Mouse (Mus musculus): ENCODE measurements around the gene Nrtn. TPM values are rescaled to one million over a fixed set of nuclear protein-coding genes. Genes with fewer than 3 reads are reported as not detected.

Gene Nrtn
- polyA plus RNA-seq, 1 experiment from 2014 or later: 18.4 TPM

DNA sequence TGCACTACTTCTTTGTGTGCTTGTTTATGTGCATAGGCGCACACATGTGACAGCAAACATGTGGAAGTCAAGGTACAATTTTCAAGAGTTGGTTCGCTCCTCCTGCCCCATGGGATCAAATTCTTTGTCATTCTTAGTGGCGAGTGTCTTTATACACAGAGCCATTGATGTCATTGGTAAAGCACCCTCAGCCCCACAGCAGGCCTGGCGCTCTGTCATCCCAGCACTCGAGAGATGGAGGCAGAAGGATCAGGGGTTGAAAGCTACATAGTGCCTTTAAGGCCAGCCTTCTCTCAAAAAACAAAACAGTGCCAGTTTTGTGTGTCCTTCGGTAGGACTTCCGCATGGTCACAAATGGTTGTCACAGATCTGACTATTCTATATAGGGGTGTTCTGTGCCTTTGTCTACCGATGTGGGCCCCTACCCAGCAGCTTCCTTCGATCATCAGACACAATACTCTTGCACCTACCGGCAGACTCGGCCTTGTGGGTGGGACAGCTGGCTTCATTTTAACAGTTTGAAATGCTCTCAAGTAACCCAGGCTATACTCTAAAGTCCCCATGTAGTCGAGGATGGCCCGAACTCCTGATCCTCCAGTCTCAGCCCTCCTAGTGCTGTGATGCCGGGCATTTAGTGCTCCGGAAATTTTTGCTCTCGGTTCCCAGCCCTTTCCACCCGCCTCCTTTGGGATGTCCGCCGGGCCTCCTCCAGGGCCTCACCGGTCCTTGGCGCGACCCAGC lies 41.2 kb downstream of the Nrtn start:
- Histone ChIP-seq H3K4me3 (peak overlapping the region; percentile 84), H3K27ac (peak overlapping the region; percentile 86), H3K27me3 (no peaks in the 10 kb centered on the region), H3K36me3 (peaks cover 28% of the 10 kb centered on the region), H3K9ac (peak overlapping the region; percentile 87), H3K4me2 (peak overlapping the region; percentile 69), H3K4me1 (peaks cover 35% of the 10 kb centered on the region), H3K9me3 (no peaks in the 10 kb centered on the region)
- 21% methylated on average over 22 of the region's 22 CpGs for WGBS
- peak; percentile 0; the same call in 1 of the 2 replicates for ATAC-seq (ENCODE audit: insufficient number of reproducible peaks, insufficient read depth, low FRiP score, low TSS enrichment, low read depth)

DNA sequence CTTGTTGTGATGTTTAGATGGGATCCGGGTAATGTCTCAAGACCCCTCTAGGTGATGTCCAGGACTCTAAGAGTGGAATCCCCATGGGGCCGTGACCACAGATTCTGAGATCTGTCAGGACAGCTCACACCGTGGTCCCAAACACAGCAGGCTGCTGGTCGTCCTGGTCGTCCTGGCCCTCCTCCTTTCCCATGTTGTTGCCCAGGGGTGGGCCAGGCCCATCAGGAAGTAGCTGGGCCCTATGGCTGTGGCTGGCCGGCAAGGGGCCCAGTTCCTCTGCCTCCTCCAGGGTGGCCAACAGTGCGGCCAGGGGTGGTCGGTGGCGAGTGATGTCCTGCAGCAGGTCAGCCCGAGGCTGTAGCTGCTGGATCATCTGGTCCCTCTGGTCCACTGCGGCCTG lies 42.0 kb downstream of the Nrtn start:
- Histone ChIP-seq H3K9ac (peak overlapping the region; percentile 87), H3K4me3 (peak overlapping the region; percentile 84; the same call in 1 of the 2 replicates), H3K36me3 (peaks cover 28% of the 10 kb centered on the region), H3K9me3 (no peaks in the 10 kb centered on the region), H3K4me1 (peaks cover 35% of the 10 kb centered on the region), H3K27me3 (no peaks in the 10 kb centered on the region), H3K4me2 (peak overlapping the region; percentile 69), H3K27ac (no peak overlapping the region)
- ATAC-seq (ENCODE audit: insufficient number of reproducible peaks, insufficient read depth, low FRiP score, low TSS enrichment, low read depth): no peak
- 61% methylated on average over 11 of the region's 11 CpGs for WGBS

DNA sequence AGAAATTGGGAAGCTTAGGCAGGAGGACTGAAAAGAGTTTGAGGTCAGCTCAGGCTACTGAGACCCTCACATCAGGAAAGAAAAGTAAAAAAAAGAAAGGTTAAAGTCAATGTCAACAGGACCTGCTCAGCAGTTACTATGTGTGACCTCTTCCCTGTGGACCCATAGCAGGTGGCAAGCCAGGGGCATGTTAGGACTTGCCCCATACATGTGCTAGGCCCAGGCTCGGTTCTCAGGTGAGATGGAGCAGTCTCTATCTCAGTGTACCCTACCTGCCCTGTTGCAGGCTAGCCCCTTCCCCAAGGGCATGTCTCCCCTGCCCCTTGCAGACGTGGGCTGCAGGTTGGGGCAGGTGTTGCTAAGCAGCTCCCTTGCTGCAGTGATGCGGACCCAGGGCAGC lies 47.6 kb downstream of the Nrtn start:
- H3K27ac ChIP-seq: no peak overlapping the region
- ATAC-seq (ENCODE audit: insufficient number of reproducible peaks, insufficient read depth, low FRiP score, low TSS enrichment, low read depth): no peak
- H3K36me3 ChIP-seq: peaks cover 82% of the 10 kb centered on the region
- 0 out of 2 replicates have a peak, but pooled peaks cover 3% of the 10 kb centered on the region for H3K4me1 ChIP-seq
- H3K27me3 ChIP-seq: no peaks in the 10 kb centered on the region
- no peaks in the 10 kb centered on the region for H3K9me3 ChIP-seq
- H3K9ac ChIP-seq: no peak overlapping the region
- WGBS: 75% methylated on average over 3 of the region's 3 CpGs
- no peak overlapping the region for H3K4me2 ChIP-seq
- no peak overlapping the region for H3K4me3 ChIP-seq

DNA sequence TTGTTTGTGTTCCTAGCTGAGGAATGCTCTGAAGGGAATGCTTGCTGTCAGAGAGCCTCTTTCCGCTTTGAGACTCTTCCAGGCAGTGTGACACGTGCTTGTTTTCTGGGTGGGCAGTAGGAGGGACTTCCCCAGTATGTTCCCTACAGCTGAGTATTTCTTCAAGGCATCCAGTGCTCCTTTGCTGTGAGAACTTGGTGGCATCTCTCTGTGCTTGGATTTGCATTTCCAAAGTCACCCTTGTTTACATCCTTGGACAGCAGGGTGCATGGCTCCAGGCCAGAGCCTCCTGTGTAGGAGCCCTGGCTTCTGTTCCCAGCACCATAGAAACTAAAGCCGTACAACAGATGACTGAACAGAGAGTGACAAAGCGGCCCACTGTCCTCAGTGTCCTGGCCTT lies 48.6 kb downstream of the Nrtn start:
- no peak for ATAC-seq (ENCODE audit: insufficient number of reproducible peaks, insufficient read depth, low FRiP score, low TSS enrichment, low read depth)
- peaks cover 92% of the 10 kb centered on the region for H3K36me3 ChIP-seq
- H3K4me2 ChIP-seq: no peak overlapping the region
- no peak overlapping the region for H3K9ac ChIP-seq
- H3K4me3 ChIP-seq: no peak overlapping the region
- 0 out of 2 replicates have a peak, but pooled peaks cover 3% of the 10 kb centered on the region for H3K4me1 ChIP-seq
- WGBS: 81% methylated on average over 4 of the region's 4 CpGs
- H3K9me3 ChIP-seq: no peaks in the 10 kb centered on the region
- no peaks in the 10 kb centered on the region for H3K27me3 ChIP-seq
- no peak overlapping the region for H3K27ac ChIP-seq

- H3K27me3 ChIP-seq: no peaks in the 10 kb centered on the region
- H3K9ac ChIP-seq: no peak overlapping the region
- WGBS: 95% methylated on average over 1 of the region's 1 CpGs
- no peak overlapping the region for H3K4me2 ChIP-seq
- no peaks in the 10 kb centered on the region for H3K4me1 ChIP-seq
- no peaks in the 10 kb centered on the region for H3K9me3 ChIP-seq
- no peak overlapping the region for H3K4me3 ChIP-seq
- H3K36me3 ChIP-seq: peaks cover 96% of the 10 kb centered on the region
- no peak overlapping the region for H3K27ac ChIP-seq
- ATAC-seq (ENCODE audit: insufficient number of reproducible peaks, insufficient read depth, low FRiP score, low TSS enrichment, low read depth): no peak
Observed at GRCm38 (mm10) chr17:56706515-56706914, 50.8 kb downstream of the Nrtn start.

DNA sequence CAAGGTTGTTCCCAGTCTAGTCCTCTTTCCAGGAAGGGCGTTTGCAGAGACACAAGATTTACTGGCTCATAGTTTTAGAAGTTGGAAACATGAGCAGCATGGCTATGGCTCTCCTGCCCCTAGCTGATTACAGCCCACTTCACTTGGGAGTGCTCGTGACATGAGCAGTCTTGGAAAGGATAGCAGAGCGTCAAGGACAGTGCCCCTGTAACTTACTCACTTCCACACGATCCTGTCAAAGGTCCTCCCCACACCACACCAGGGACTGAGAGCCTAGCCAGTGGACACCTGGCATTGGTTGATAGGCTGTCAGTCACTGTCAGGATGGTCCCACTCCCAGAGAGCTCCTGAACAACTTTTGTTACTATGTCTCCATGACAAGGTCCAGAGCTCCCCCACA lies 54.3 kb downstream of the Nrtn start:
- H3K4me1 ChIP-seq: no peaks in the 10 kb centered on the region
- no peak overlapping the region for H3K4me3 ChIP-seq
- no peak overlapping the region for H3K27ac ChIP-seq
- ATAC-seq (ENCODE audit: insufficient number of reproducible peaks, insufficient read depth, low FRiP score, low TSS enrichment, low read depth): no peak
- H3K9ac ChIP-seq: no peak overlapping the region
- no peak overlapping the region for H3K4me2 ChIP-seq
- H3K9me3 ChIP-seq: no peaks in the 10 kb centered on the region
- H3K36me3 ChIP-seq: peaks cover 96% of the 10 kb centered on the region
- no peaks in the 10 kb centered on the region for H3K27me3 ChIP-seq
- WGBS: 90% methylated on average over 4 of the region's 4 CpGs

Other genes with a start within 250 kb of the Nrtn start
- gene Znrf4, start 245.1 kb downstream of the Nrtn start, polyA plus RNA-seq (2015; fragmentation: Nextera tagmentation; extraction: Ambion mirVana): not detected in 2 replicates
- gene Gm20219, start 203.1 kb downstream of the Nrtn start, polyA plus RNA-seq (2015; fragmentation: Nextera tagmentation; extraction: Ambion mirVana): 3.9 and 5.4 TPM in 2 replicates
- 97.6 and 103 TPM in 2 replicates for gene Safb2, start 172.9 kb downstream of the Nrtn start, polyA plus RNA-seq (2015; fragmentation: Nextera tagmentation; extraction: Ambion mirVana)
- 119 and 132 TPM in 2 replicates for gene Safb, start 172.7 kb downstream of the Nrtn start, polyA plus RNA-seq (2015; fragmentation: Nextera tagmentation; extraction: Ambion mirVana)
- gene 2410015M20Rik, start 147.8 kb downstream of the Nrtn start, polyA plus RNA-seq (2015; fragmentation: Nextera tagmentation; extraction: Ambion mirVana): 254 and 258 TPM in 2 replicates
- gene Rpl36, start 144.1 kb downstream of the Nrtn start, polyA plus RNA-seq (2015; fragmentation: Nextera tagmentation; extraction: Ambion mirVana): 1,916 and 1,978 TPM in 2 replicates
- gene Lonp1, start 130.6 kb downstream of the Nrtn start, polyA plus RNA-seq (2015; fragmentation: Nextera tagmentation; extraction: Ambion mirVana): 50.9 and 53.7 TPM in 2 replicates
- gene Catsperd, start 129.4 kb downstream of the Nrtn start, polyA plus RNA-seq (2015; fragmentation: Nextera tagmentation; extraction: Ambion mirVana): 0.66 and 0.94 TPM in 2 replicates
- gene Ranbp3, start 84.2 kb downstream of the Nrtn start, polyA plus RNA-seq (2015; fragmentation: Nextera tagmentation; extraction: Ambion mirVana): 98.4 and 105 TPM in 2 replicates
- gene Ndufa11, start 39.8 kb downstream of the Nrtn start, polyA plus RNA-seq (2015; fragmentation: Nextera tagmentation; extraction: Ambion mirVana): 397 and 420 TPM in 2 replicates
- gene Vmac, start 39.5 kb downstream of the Nrtn start, polyA plus RNA-seq (2015; fragmentation: Nextera tagmentation; extraction: Ambion mirVana): 19.2 and 24.6 TPM in 2 replicates
- gene Dus3l, start 7.2 kb upstream of the Nrtn start, polyA plus RNA-seq (2015; fragmentation: Nextera tagmentation; extraction: Ambion mirVana): 40.5 and 46.5 TPM in 2 replicates
- gene Prr22, start 12.7 kb upstream of the Nrtn start, polyA plus RNA-seq (2015; fragmentation: Nextera tagmentation; extraction: Ambion mirVana): 1.2 and 1.7 TPM in 2 replicates
- gene Rfx2, start 73.5 kb upstream of the Nrtn start, polyA plus RNA-seq (2015; fragmentation: Nextera tagmentation; extraction: Ambion mirVana): 4.5 and 5.2 TPM in 2 replicates
- gene Acsbg2, start 116.9 kb upstream of the Nrtn start, polyA plus RNA-seq (2015; fragmentation: Nextera tagmentation; extraction: Ambion mirVana): not detected in 2 replicates
- gene 1700061G19Rik, start 117.9 kb upstream of the Nrtn start, polyA plus RNA-seq (2015; fragmentation: Nextera tagmentation; extraction: Ambion mirVana): 0.34 and 0.42 TPM in 2 replicates
- gene Mllt1, start 177.9 kb upstream of the Nrtn start, polyA plus RNA-seq (2015; fragmentation: Nextera tagmentation; extraction: Ambion mirVana): 65.4 and 71.0 TPM in 2 replicates
- 0.17 and 0.25 TPM in 2 replicates for gene Acer1, start 224.6 kb upstream of the Nrtn start, polyA plus RNA-seq (2015; fragmentation: Nextera tagmentation; extraction: Ambion mirVana)
- gene Clpp, start 232.8 kb upstream of the Nrtn start, polyA plus RNA-seq (2015; fragmentation: Nextera tagmentation; extraction: Ambion mirVana): 149 and 160 TPM in 2 replicates
- gene Alkbh7, start 239.8 kb upstream of the Nrtn start, polyA plus RNA-seq (2015; fragmentation: Nextera tagmentation; extraction: Ambion mirVana): 36.2 and 42.0 TPM in 2 replicates
- 0.87 TPM in 1 of 2 replicates, not detected in the other for gene Pspn, start 242.5 kb upstream of the Nrtn start, polyA plus RNA-seq (2015; fragmentation: Nextera tagmentation; extraction: Ambion mirVana)

All from embryonic facial prominence, embryonic 13.5 days (tissue).